Comparison of ENCODE assay signal across 13 mouse cellular contexts in the genomic region with DNA sequence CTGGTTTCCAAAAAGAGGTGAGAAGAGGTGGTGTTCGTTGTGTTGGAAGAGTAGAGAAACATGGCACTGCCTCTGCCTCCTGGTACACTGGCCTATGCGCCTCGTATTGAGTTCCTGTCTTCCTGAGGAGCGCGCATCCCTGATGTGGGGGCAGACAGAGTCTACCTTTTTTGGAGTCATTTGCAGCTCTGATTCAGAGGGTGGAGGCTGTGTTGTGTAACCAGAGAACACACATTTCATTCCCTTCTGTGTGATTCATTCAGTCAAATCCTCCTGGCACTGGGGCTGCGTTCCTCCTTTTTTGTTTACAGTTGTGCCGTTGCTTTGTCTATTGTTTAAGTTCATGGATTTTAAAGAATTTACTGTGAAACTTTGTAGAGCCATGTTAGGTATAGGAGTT.
DNase-seq lines count a peak whose midpoint lies in the region; ATAC-seq and TF ChIP-seq lines count a peak whose summit lies in the region.
"Had no signal": no experiment of that assay in that cellular context is flagged by ENCODE, and none has a peak within 500 bp of the region (broad histone marks: within the 10 kb centered on the region; RNA-seq: fewer than 3 reads in every experiment).

No protein-coding gene starts in this region.

- no peak for TF ChIP-seq POLR2A in myocyte (IDR thresholded peaks at IDR 0.05; ENCODE audit: insufficient read length, low read depth)

- H3K4me3 ChIP-seq in myocyte: no peak overlapping the region
- H3K4me3 ChIP-seq in midbrain, embryonic 14.5 days (replicated peaks; ENCODE audit: low read depth, low read length): no peak overlapping the region
- H3K4me3 ChIP-seq: erythroblast, embryonic 14.5 days; gastrocnemius, adult 2 months; heart, embryonic 12.5 days; hindbrain, embryonic 12.5 days; limb, embryonic 10.5 days had no signal

- H3K9ac ChIP-seq in midbrain, embryonic 14.5 days (replicated peaks; ENCODE audit: low read length): no peak overlapping the region
- H3K9ac ChIP-seq: heart, embryonic 12.5 days; hindbrain, embryonic 12.5 days had no signal

- no peaks in the 10 kb centered on the region for H3K36me3 ChIP-seq in myocyte (ENCODE audit: control insufficient read depth, insufficient read depth)
- H3K36me3 ChIP-seq in midbrain, embryonic 14.5 days (ENCODE audit: control insufficient read depth, insufficient read depth, low read length): no peaks in the 10 kb centered on the region
- H3K36me3 ChIP-seq: heart, embryonic 12.5 days; hindbrain, embryonic 12.5 days; limb, embryonic 10.5 days had no signal

- H3K9me3 ChIP-seq in midbrain, embryonic 14.5 days (ENCODE audit: control insufficient read depth, low read length): no peaks in the 10 kb centered on the region
- H3K9me3 ChIP-seq: heart, embryonic 12.5 days; hindbrain, embryonic 12.5 days; limb, embryonic 10.5 days had no signal

- H3ac ChIP-seq in myocyte (ENCODE audit: control insufficient read depth, insufficient read length): no peak overlapping the region

- no peaks in the 10 kb centered on the region for H3K4me1 ChIP-seq in midbrain, embryonic 14.5 days (ENCODE audit: control insufficient read depth, insufficient read depth, low read length)
- H3K4me1 ChIP-seq: hindbrain, embryonic 12.5 days had no signal

- H3K4me2 ChIP-seq in myocyte (ENCODE audit: low read depth): peak overlapping the region; percentile 61
- H3K4me2 ChIP-seq in midbrain, embryonic 14.5 days (ENCODE audit: low read length): no peak overlapping the region
- H3K4me2 ChIP-seq: heart, embryonic 12.5 days; hindbrain, embryonic 12.5 days had no signal

- H3K79me2 ChIP-seq in myocyte (ENCODE audit: control insufficient read depth, insufficient read depth): no peaks in the 10 kb centered on the region

- no peak for ATAC-seq in midbrain, embryonic 14.5 days (ENCODE audit: low FRiP score, low TSS enrichment)

- no peaks in the 10 kb centered on the region for H3K27me3 ChIP-seq in myocyte (ENCODE audit: control insufficient read depth, insufficient read depth, insufficient read length)
- H3K27me3 ChIP-seq in midbrain, embryonic 14.5 days (ENCODE audit: control insufficient read depth, insufficient read depth, low read length): no peaks in the 10 kb centered on the region
- H3K27me3 ChIP-seq: heart, embryonic 12.5 days; hindbrain, embryonic 12.5 days had no signal

- 79% methylated on average over 7 of the region's 7 CpGs for WGBS in midbrain, embryonic 14.5 days

- peak; percentile 21 to 70 for DNase-seq in left cerebral cortex, adult 8-10 months (ENCODE audit: low spot score in 2 of 2)
- DNase-seq in left cerebral cortex, adult 11 months (ENCODE audit: low spot score): no peak
- DNase-seq in NIH3T3 (ENCODE audit: low read depth): peak; percentile 86
- peak; percentile 55 to 58 for DNase-seq in adrenal gland, postnatal 36 days
- no peak for DNase-seq in thymus, postnatal 25 days
- DNase-seq in midbrain, embryonic 14.5 days: no peak
- DNase-seq: gastrocnemius, adult 2 months; kidney, adult 18-20 months had no signal

- H3K27ac ChIP-seq in midbrain, embryonic 14.5 days (replicated peaks; ENCODE audit: low read depth, low read length): no peak overlapping the region
- H3K27ac ChIP-seq: gastrocnemius, adult 2 months; hindbrain, embryonic 12.5 days; limb, embryonic 10.5 days had no signal

TF ChIP-seq in myocyte, 11 proteins besides CTCF, POLR2A, EP300 and RAD21:
- TF ChIP-seq REST (IDR thresholded peaks at IDR 0.05; ENCODE audit: insufficient read depth, insufficient read length) (no peak), TCF3 (IDR thresholded peaks at IDR 0.05; ENCODE audit: insufficient read length, low read depth) (no peak), USF1 (IDR thresholded peaks at IDR 0.05; ENCODE audit: low read depth) (no peak), SRF (IDR thresholded peaks at IDR 0.05; ENCODE audit: control insufficient read depth, insufficient read length, low read depth) (peak; percentile 72), MAX (IDR thresholded peaks at IDR 0.05; ENCODE audit: low read depth) (no peak), MYOG (IDR thresholded peaks at IDR 0.05; ENCODE audit: control insufficient read depth in 1 of 3, insufficient read depth in 1 of 3, insufficient read length in 2 of 3, low read depth in 2 of 3) (no peak), POLR2AphosphoS2 (IDR thresholded peaks at IDR 0.05; ENCODE audit: insufficient read length, low read depth) (no peak), MYOD1 (IDR thresholded peaks at IDR 0.05; ENCODE audit: control insufficient read depth in 1 of 3, insufficient read length in 2 of 3, low read depth in 2 of 3) (no peak), CEBPB (IDR thresholded peaks at IDR 0.05; ENCODE audit: insufficient read depth, poor library complexity, severe bottlenecking) (peak; percentile 75), E2F4 (IDR thresholded peaks at IDR 0.05; ENCODE audit: insufficient read depth) (no peak), TCF12 (IDR thresholded peaks at IDR 0.05; ENCODE audit: insufficient read depth, poor library complexity, severe bottlenecking) (no peak)

Comparison
In these comparisons a context has a peak if more than half of its experiments do, and no peak if none do; other contexts are left out.
1. DNase-seq: peak in left cerebral cortex, adult 8-10 months (2 of 2), NIH3T3 (single experiment) and adrenal gland, postnatal 36 days (2 of 2); none in left cerebral cortex, adult 11 months (single experiment), thymus, postnatal 25 days (single experiment) and midbrain, embryonic 14.5 days (single experiment).